Mouse (Mus musculus) c-Kit-positive CD71-positive TER-119-negative erythroid progenitor cells, embryonic 14.5 days (primary cell): ENCODE measurements at regions not wholly inside any gene's neighbourhood (a gene's known extent, or its start where the extent isn't known, plus 50 kb on each side); places are given as distances from the start of the nearest gene placed in this dataset.
"Not testable (repeated sequence)": the region's sequence is repeated elsewhere in the genome, so short reads cannot be mapped to it uniquely, and the experiment has no call there.

Experiments used
- DNase-seq: peaks from one replicate; pipeline ENCODE4 v3.0.0-alpha.2; 2013; ENCODE audit warnings: low read depth

DNA sequence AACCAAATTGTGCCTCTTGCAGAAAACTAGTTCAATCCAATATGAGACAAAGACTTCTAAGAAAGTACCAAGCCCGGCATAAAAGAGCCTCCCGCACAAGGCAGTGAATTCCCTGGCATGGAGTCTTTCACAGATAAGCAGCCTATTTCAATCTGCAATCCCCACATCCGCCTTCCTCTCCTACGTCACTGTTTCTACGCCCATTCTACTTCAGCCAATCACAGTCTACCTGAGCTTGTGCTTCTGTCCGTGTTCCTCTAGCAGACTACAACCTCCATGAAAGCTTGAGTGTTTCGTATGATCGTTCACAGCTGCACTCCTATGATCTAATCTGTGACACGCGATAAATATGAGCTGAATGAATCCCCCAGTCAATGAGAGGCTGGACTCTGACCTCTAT, 155.6 kb upstream of the Ipo5 start:
- DNase-seq: no peak

DNA sequence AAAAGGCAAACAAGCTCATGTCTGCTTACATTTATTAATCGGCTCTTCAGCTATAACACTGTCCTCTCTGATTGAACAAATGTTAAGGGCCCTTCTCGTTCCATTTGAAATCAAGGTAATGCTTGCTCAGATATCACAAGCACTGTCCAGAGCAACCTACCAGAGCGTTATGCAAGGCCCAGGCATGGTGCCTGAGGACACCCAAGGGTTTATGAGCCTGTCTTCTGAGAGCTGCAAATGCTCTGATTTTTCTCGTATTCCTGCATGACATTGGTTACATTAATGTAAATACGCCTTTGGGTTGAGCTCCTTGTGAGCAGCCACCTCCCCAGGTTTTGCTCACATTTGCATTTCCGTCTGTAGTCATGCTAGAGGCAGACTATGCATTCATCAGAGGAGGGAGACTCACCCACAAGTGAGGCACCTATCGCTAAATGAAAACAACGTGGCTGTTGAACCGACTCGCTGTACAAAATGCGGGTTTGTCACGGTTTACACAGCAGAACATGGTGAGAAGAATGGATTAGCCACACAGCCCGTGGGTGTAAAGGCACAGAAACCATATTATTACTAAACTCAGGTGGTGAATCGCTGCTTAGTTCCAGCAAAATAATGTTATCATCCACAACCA, 152.7 kb upstream of the Ipo5 start:
- DNase-seq: no peak

DNA sequence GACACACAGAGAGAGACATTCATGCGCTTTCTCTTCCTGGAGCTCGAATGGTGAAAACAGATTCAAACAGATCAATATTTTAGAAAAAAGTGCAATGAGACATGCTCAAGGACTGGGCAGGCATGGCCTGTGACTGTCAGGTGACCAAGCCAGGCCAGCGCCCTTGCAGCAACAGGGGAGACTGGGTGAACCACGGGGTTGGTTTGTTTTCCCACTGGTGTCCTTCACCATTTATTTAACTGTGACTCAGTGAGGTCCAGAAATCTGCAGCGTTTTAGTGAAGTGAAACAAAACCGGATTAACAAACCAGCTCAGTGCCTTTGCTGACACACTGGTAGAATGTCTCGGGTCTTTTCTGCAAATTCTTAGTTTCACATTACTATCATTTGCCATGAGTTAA, 148.9 kb upstream of the Ipo5 start:
- DNase-seq: no peak

DNA sequence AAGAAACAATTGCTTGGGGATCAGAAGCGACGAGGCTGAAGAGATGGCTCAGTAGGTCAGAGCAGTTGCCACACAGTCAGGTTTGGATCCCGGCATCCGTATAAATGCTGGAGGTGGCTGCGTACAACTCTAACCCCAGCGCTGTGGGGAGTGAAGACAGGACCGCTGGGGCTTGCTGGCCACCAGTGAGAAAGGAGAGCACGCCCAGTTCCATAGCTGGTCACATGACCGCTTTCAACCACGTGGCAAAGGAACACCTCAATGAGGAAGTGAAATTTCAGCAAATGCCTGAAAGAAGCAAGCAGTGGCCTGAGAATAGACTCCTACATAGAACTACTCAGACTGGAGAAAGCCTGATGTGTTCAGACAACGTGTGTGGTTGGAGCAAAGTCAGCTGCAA, 148.3 kb upstream of the Ipo5 start:
- no peak for DNase-seq

GRCm38 (mm10) chr14:120763796-120764195, 147.2 kb upstream of the Ipo5 start:
- no peak for DNase-seq

DNA sequence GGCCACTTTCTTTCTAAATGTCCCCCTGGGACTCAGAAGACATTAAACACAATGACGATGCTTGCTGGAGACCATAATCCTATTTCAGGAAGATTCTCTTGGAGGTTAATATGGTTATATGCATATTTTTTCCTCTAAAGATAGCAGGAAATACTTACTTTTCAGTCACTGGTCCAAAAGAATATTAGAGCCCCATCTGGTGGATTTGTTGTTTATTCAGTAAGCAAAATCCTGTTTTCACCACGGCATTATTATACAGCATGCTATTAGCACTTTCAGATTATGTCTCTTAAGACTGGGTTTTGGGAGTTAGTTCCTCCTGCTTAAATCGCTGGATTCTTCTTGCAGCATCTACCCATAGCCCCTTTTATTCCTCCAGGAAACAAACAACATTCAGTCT, 146.6 kb upstream of the Ipo5 start:
- no peak for DNase-seq

GRCm38 (mm10) chr14:120766451-120766850, 144.6 kb upstream of the Ipo5 start:
- no peak for DNase-seq

DNA sequence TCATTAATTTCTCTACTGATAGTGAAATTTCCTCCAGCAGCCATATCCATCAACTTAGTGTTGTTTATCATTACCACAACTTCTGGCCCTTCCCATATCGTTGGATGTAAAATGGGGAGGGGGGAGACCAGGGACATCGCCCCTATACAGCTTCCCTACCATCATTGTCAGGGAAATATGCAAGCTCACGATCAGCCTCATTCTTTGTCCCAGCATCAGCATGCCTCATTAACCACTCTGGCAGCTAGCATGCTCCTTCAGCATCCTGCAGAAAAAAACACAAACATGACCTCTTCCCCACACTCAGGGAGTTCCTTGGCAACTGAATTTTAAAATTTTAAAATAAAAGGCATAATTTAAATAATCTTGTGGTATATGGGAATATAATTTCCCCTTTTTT, 140.4 kb upstream of the Ipo5 start:
- no peak for DNase-seq

DNA sequence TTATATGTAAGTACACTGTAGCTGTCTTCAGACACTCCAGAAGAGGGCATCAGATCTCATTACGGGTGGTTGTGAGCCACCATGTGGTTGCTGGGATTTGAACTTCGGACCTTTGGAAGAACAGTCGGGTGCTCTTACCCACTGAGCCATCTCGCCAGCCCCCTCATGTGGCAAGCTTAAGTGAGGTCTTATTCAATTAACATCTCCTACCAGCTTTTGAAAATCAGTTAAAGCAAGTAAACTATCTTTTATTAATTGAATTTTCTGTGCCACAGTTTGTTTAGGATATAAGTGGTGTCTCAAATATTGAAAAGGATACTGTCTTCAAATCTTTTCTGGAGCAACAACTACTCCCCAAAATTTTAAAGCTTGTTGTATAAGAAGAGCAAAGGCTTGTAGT, 138.0 kb upstream of the Ipo5 start:
- DNase-seq: not testable (repeated sequence)

DNA sequence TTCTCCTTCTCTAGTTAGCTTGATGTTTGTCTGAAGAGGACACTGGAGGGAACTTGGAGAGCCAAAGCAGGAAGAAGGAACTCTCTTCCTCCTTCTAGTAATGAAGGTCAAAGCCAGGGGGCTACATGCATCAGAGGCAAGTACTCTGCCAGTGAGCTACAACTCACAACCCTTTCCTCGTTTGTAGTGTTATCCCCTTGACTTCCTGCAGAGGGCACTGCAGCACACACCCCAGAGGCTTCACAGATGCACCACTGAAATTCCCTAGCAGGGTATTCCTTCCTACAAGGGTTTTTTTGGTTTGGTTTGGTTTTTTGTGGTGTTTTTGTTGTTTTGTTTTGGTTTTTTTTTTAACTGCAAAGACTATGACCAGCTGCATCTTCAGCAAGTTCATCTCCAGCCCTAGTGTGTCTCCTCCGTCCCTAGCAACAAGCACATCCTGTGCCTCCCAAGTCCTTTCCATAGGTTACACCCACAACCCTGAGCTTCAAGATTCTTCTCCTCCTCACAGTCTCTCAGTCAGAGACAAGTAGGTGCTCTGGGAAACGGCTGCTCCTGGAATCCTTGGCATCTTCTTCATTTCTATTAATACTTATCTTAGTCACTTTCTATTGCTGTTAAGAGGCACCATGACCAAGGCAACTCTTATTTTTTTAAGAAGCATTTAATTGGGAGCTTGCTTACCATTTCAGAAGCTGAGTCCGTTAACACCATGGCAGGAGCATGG, 119.0 kb upstream of the Ipo5 start:
- DNase-seq: no peak

GRCm38 (mm10) chr14:120797916-120798490, 113.0 kb upstream of the Ipo5 start:
- no peak for DNase-seq

DNA sequence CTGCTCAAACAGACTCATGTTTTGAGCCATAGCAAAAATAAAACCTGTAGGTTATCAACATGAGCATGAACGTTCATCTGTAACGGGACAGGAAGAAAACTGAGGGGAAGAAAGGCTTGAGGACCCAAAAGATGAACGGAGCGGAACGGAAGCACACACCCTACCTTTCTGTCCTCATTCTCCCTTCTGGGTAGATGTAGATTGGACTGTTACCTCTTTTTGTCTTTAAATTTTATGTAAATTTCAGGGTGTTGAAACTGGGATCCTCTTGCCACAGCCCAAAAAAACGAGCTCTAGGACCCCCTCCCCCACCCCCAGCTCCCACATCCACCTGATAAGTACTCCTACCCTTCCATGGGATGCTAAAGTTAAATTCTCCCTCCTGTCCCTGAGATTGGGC, 107.8 kb upstream of the Ipo5 start:
- no peak for DNase-seq

GRCm38 (mm10) chr14:120803739-120804138, 107.3 kb upstream of the Ipo5 start:
- DNase-seq: no peak

DNA sequence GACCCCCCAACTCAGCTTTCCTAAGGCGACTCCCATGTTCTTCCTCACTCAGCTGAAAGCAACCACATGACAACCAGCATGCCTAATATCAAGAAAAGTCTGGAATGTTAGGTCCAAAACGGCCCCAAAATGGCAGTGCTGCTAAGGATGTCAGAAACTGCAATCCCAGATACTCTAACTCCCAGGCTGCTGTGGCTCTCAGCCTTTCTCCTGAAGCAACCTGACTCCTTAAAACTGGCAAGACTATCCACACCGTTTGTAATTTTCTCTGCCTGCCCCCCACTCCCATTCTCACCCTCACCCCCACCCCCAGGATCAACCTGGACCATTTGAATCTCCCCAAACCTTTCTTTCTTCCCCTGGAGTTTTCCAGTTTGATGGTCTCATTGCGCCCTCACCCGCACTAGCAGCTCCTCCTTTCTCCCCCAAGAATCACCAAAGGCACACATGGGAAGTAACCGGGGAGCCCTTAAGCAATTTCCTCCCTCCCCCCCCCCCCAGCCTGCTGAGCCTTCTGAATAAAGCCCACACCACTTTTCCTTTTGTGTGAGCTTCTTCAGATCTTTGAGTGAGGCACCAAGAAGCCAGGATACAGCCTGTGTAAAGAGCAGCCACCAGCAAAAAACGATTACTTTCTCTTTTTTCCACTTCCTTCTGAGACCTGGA, 106.7 kb upstream of the Ipo5 start:
- no peak for DNase-seq

DNA sequence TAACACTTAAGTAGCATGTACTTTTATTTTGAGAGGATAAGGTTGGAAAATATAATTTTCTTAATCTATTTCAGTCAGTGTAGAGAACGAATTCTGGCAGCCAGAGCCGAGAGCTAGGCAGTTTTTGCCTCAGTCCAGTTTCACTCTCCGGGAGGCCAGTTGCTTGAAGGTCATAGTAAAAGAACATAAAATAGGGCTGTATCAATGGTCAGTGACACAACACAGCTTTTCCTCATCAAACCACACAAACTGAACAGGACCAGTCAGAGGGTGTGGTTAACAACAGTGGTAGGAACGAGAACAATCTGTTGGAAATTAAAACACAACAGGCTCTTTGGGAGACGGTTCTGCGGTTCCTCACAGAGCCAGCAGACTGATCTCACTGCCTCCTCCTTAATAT, 105.9 kb upstream of the Ipo5 start:
- DNase-seq: no peak

- not testable (repeated sequence) for DNase-seq
These were observed 105.0 kb upstream of the Ipo5 start for GRCm38 (mm10) chr14:120805816-120806552.

DNA sequence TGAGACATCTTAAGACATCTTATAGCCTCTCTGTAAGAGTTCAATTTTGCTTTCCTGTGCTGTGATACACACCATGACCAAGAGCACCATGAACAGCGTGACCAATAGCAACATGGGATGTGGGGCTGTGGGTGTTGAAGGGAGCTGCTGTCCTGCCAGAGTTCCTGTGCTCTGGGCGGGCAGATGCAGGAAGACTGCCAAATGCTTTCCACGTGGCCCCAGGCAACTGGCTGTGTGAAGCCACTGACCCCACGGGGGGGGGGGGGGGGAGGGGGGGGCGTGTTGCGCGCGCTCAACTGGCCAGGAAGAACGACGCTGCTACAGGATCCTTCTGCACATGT, 104.5 kb upstream of the Ipo5 start:
- DNase-seq: no peak

DNA sequence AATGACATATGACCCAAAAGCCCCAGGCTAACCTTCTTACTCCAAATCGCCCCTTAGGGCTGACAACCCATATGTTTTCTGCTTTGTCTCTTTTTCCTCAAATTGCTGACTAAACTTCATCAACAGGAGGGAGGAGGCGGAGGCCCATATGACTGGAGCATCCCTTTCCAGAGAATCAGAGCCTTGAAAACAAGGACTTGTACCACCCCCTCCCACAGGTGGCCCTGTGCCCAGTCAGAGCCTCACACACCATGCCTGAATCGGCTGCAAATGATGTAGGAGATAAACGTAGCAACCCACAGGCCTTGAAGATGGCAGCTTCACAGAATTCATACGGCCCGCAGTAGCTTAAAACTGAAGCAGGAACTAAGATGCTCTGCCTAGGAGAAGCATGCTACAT, 101.7 kb upstream of the Ipo5 start:
- no peak for DNase-seq

- no peak for DNase-seq
These were observed 97.1 kb upstream of the Ipo5 start for GRCm38 (mm10) chr14:120813938-120814337.

DNA sequence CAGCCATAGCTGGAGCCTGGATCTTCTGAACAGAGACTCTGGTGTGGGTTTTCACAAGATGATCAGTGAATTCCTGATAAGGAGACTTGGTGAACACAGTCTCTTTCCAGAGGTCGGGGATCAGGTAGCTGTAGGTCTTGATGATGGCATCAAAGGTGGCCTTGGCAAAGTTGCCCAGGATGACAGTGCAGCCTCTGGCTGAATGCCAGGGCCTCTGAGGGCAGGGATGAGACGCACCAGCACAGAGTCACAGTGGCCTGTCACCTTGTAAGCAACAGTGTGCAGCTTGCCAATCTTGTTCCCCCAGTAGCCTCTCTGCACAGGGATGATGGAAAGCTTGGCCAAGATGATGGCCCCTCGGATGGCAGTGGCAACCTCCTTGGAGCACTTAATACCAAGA, 95.9 kb upstream of the Ipo5 start:
- DNase-seq: not testable (repeated sequence)

DNA sequence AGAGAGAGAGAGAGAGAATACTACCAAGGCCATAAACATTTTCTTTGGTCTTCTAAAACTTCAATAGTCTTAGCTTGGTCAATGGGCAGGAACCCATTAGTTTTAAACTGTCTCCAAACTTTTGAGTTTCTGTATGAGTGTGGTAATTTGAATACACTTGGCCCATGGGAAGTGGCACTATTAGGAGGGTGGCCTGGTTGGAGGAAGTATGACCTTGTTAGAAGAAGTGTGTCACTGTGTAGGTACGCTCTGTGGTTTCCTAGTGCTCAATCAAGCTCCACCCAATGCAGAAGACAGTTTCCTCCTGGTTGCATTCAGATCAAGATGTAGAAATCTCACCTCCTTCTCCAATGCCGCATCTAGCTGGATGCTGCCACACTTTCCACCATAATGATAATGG, 94.5 kb upstream of the Ipo5 start:
- DNase-seq: no peak

DNA sequence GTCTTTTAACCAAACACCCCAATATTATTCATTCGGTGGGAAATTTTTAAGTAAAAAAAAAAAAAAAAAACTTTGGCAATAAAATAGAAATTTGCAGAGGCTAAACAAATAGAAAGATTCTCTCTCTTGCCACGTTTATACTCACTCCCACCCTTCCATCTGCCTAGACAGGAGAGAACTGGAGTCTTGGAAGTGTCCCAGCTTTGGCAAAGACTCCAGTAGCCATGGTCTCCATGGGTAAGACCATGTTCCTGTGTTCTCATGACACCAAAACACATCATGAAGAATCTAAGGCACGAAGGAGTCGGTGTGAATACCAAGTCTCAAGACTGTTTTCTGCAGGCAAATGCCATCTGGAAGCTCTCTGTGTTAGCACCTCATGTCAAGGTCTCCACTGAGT, 84.8 kb upstream of the Ipo5 start:
- DNase-seq: no peak
